Mouse (Mus musculus) lung, embryonic 15.5 days (tissue): Measurements from ENCODE around the gene Susd1. TPM values are rescaled to one million over a fixed set of nuclear protein-coding genes. Genes with fewer than 3 reads are reported as not detected.

ENCODE experiments used
- ATAC-seq: fragments of 200-750 bp; cut with Nextera tagmentation; 2 replicates; pipeline ENCODE4 v1.8.0; 2017; ENCODE audit warnings: moderate number of reproducible peaks, borderline replicate concordance; ENCODE audit not compliant: low FRiP score, low TSS enrichment; ENCODE audit errors: extremely low read depth
- H3K27ac ChIP-seq: fragments of 300-500 bp; sonication (generic); 2 replicates; pipeline ENCODE4 v1.5.1; 2015; ENCODE audit warnings: moderate library complexity, mild to moderate bottlenecking, inconsistent platforms
- H3K27me3 ChIP-seq: fragments of 300-500 bp; sonication (generic); 2 replicates; pipeline ENCODE4 v1.6.1; 2015; ENCODE audit warnings: inconsistent platforms
- H3K36me3 ChIP-seq: fragments of 300-500 bp; sonication (generic); 2 replicates; pipeline ENCODE4 v1.6.1; 2015; ENCODE audit warnings: inconsistent platforms
- H3K4me1 ChIP-seq: fragments of 300-500 bp; sonication (generic); 2 replicates; pipeline ENCODE4 v1.6.1; 2015; ENCODE audit warnings: inconsistent platforms
- H3K4me2 ChIP-seq: fragments of 300-500 bp; sonication (generic); 2 replicates; pipeline ENCODE4 v1.6.1; 2015; ENCODE audit warnings: inconsistent platforms, mild to moderate bottlenecking, moderate library complexity
- H3K4me3 ChIP-seq: fragments of 300-500 bp; sonication (generic); 2 replicates; pipeline ENCODE4 v1.5.1; 2015; ENCODE audit warnings: mild to moderate bottlenecking, inconsistent platforms
- H3K9ac ChIP-seq: fragments of 300-500 bp; sonication (generic); 2 replicates; pipeline ENCODE4 v1.6.1; 2015; ENCODE audit warnings: inconsistent platforms
- H3K9me3 ChIP-seq: fragments of 300-500 bp; sonication (generic); 2 replicates; pipeline ENCODE4 v1.6.1; 2016; ENCODE audit warnings: inconsistent platforms
- WGBS: fragments of 180-500 bp; shearing (Covaris S2); methylation state at CpG from one replicate; pipeline ENCODE4 v1.1.7; 2015; 5-methylcytosine and 5-hydroxymethylcytosine counted together
- polyA plus RNA-seq: library from polyadenylated mRNA; unstranded; fragments of >200 nt; fragmentation: Nextera tagmentation; extraction: Ambion mirVana; gene quantifications from 2 replicates; pipeline ENCODE4 v1.2.1, GENCODE M21; 2015

The Susd1 gene
- polyA plus RNA-seq, 1 experiment from 2014 or later: 8.0 TPM

DNA sequence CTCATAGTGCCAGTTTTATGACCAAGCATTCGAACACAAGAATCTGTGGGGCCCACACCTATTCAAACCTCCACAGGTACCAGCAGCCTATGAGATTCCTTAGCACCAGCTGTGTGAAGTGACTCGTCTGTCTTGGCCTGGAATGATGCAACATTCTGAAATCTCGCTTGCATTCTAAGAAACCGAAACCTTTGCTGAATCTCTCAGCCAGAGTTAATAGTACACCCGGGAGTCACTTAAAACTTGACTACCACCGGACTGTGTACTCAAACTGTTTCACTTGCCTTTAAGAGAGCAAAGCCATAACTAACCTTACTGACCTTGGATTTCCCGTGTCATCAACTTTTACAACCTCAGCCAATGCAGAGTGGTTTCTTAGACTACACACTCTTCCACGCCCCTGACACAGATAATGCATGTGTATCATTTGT, 14.1 kb upstream of the Susd1 start:
- no peak overlapping the region for H3K4me2 ChIP-seq
- no peak overlapping the region for H3K27ac ChIP-seq
- H3K36me3 ChIP-seq: no peaks in the 10 kb centered on the region
- H3K4me3 ChIP-seq: no peak overlapping the region
- 62% methylated on average over 8 of the region's 8 CpGs for WGBS
- no peak overlapping the region for H3K9ac ChIP-seq
- no peak for ATAC-seq
- peaks cover 1% of the 10 kb centered on the region; the same call in 1 of the 2 replicates for H3K4me1 ChIP-seq
- no peaks in the 10 kb centered on the region for H3K9me3 ChIP-seq
- H3K27me3 ChIP-seq: no peaks in the 10 kb centered on the region

DNA sequence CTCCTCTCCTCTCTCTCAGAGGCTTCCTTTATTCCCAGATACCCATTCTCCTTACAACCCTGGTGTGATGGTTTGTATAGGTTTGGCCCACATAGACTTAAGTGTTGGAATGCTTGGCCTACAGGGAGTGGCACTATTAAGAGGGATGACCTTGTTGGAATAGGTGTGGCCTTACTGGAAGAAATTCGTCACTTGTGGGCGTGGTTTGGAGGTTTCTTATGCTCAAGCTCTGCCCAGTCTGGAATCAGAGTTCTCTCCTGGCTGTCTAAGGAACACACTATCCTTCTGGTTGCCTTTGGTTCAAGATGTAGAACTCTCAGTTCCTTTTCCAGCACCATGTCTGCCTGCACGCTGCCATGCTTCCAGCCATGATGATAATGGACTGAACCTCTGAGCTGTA, 12.5 kb upstream of the Susd1 start:
- no peak overlapping the region for H3K4me2 ChIP-seq
- no peak overlapping the region for H3K4me3 ChIP-seq
- no peaks in the 10 kb centered on the region for H3K27me3 ChIP-seq
- H3K4me1 ChIP-seq: no peaks in the 10 kb centered on the region; the same call in 1 of the 2 replicates
- ATAC-seq: peak; percentile 6; the same call in 1 of the 2 replicates
- H3K9ac ChIP-seq: no peak overlapping the region
- WGBS: 75% methylated on average over 3 of the region's 3 CpGs
- H3K9me3 ChIP-seq: no peaks in the 10 kb centered on the region
- peak overlapping the region; percentile 42 for H3K27ac ChIP-seq
- H3K36me3 ChIP-seq: no peaks in the 10 kb centered on the region

DNA sequence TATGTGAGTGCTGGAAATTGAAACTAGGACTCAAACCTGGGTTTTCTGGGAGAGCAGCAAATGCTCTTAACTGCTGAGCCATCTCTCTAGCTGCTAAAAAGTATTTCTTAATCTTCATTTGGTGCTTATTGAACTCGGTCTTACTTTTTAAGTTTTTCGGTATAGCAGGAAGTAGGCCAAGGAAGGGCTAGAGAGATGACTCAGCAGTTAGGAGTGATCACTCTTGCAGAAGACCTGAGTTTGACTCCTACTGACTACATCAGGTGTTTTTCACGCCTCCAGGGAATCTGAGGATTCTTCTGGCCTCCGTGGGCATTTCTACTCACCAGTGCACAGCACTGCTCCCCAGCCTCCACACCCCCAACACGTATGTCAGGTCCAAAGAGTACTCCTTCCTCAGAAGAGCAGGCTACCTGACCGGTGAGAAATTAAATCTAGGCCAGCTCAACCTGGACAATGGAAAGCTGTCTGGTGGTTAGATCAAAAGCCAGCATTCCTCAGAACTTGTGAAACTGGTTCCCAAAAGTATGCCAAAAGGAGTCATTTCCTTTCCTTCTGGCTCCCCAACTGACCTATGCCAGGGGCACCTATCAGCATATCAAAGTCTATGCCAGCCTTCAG, 11.9 kb upstream of the Susd1 start:
- Histone ChIP-seq H3K4me3 (no peak overlapping the region), H3K27ac (peak overlapping the region; percentile 42; the same call in 1 of the 2 replicates), H3K36me3 (no peaks in the 10 kb centered on the region), H3K9ac (no peak overlapping the region), H3K9me3 (no peaks in the 10 kb centered on the region), H3K4me1 (peaks cover 3% of the 10 kb centered on the region; the same call in 1 of the 2 replicates), H3K27me3 (no peaks in the 10 kb centered on the region), H3K4me2 (no peak overlapping the region)
- ATAC-seq: 0 out of 2 replicates have a peak, but pooled peaks have one; percentile 39
- 61% methylated on average over 6 of the region's 6 CpGs for WGBS

DNA sequence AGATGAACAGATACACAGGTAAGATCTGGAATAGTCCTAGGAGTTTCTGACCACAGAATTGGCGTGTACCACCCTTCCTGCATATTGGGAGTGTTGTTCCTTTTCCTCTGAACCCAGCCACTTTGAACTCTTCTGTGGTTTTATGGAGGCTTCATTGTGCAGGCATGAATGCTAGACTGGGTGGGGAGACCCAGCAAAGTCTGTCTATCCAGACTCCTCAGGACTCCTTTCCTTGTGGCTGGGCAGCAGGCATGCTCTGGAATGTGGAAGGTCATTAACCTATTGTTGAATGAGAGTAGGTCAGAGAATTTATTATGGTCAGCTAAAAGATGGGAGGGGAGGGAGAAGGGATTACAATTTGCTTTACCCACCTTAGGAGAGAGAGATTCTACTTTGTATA, 8.9 kb upstream of the Susd1 start:
- Histone ChIP-seq H3K27me3 (no peaks in the 10 kb centered on the region), H3K9ac (no peak overlapping the region), H3K9me3 (no peaks in the 10 kb centered on the region), H3K4me1 (peaks cover 3% of the 10 kb centered on the region; the same call in 1 of the 2 replicates), H3K36me3 (no peaks in the 10 kb centered on the region), H3K27ac (no peak overlapping the region), H3K4me2 (no peak overlapping the region), H3K4me3 (no peak overlapping the region)
- ATAC-seq: no peak
- WGBS: 87% methylated on average over 1 of the region's 1 CpGs

DNA sequence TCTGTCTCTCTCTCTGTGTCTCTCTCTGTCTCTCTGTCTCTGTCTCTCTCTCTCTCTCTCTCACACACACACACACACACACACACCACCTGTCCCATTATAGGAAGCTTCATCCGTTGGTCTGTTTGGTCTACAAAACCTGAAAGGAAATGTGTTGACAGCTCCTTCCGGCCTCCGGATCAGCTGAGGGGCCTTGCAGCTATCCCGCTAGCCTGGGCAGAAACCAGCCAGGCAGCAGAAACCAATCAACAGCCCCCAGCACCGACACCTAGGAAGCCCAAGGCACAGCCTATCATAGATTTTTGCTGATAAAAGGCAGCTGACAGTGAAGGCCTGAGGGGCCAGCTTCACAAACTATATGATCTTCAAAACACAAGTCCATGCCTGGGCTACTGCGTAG, 7.1 kb upstream of the Susd1 start:
- 34% methylated on average over 6 of the region's 6 CpGs for WGBS

DNA sequence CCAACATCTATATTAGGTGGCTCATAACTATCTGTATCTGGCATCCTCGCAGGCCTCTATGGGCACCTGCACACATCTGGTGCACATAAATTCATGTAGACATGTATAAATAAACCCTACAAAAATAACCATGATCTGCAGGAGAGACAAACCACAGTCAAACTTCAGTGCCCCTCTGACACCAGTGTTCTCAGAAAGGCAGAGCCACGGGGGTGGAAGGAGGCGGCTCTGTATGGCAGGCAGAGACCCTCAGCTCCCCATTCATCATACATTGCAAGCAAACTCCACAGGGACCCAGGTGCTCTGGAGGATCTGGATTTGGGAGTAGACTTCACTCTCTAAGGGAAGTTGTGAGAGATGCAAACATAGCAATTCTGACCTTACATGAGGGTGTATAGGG, 6.6 kb upstream of the Susd1 start:
- H3K4me1 ChIP-seq: peaks cover 3% of the 10 kb centered on the region; the same call in 1 of the 2 replicates
- no peaks in the 10 kb centered on the region for H3K9me3 ChIP-seq
- no peaks in the 10 kb centered on the region for H3K36me3 ChIP-seq
- no peak overlapping the region for H3K4me2 ChIP-seq
- no peak overlapping the region for H3K4me3 ChIP-seq
- H3K9ac ChIP-seq: no peak overlapping the region
- no peaks in the 10 kb centered on the region for H3K27me3 ChIP-seq
- ATAC-seq: no peak
- H3K27ac ChIP-seq: no peak overlapping the region
- 60% methylated on average over 3 of the region's 3 CpGs for WGBS

More for the DNA sequence above, 7.1 kb upstream of the Susd1 start:
- no peaks in the 10 kb centered on the region for H3K27me3 ChIP-seq
- H3K36me3 ChIP-seq: no peaks in the 10 kb centered on the region
- no peak for ATAC-seq
- H3K4me1 ChIP-seq: peaks cover 3% of the 10 kb centered on the region; the same call in 1 of the 2 replicates
- no peak overlapping the region for H3K9ac ChIP-seq
- no peak overlapping the region for H3K4me2 ChIP-seq
- no peaks in the 10 kb centered on the region for H3K9me3 ChIP-seq
- no peak overlapping the region for H3K27ac ChIP-seq
- no peak overlapping the region for H3K4me3 ChIP-seq

DNA sequence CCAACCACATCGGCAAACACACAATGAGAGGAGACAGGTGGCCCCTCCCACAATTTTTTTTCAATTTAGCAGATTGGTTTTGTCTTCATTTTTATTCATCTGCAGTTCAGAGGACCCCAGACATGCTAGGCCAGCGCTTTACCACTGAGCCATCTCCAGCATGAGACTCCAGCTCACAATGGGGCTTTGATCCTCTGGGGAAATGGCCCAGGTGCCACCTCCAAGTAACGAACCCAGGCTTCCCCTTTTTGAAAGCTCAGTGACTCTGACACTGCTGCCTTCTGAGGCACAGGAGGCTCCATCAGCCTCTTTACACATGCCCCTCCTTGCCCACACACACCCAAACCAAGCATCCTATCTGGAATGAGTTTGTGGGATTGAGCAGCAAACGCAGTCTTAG, 5.7 kb upstream of the Susd1 start:
- Histone ChIP-seq H3K4me1 (peaks cover 5% of the 10 kb centered on the region), H3K9me3 (no peaks in the 10 kb centered on the region), H3K36me3 (no peaks in the 10 kb centered on the region), H3K4me2 (no peak overlapping the region), H3K27ac (no peak overlapping the region), H3K9ac (no peak overlapping the region), H3K4me3 (no peak overlapping the region), H3K27me3 (no peaks in the 10 kb centered on the region)
- WGBS: 73% methylated on average over 4 of the region's 4 CpGs
- no peak for ATAC-seq

DNA sequence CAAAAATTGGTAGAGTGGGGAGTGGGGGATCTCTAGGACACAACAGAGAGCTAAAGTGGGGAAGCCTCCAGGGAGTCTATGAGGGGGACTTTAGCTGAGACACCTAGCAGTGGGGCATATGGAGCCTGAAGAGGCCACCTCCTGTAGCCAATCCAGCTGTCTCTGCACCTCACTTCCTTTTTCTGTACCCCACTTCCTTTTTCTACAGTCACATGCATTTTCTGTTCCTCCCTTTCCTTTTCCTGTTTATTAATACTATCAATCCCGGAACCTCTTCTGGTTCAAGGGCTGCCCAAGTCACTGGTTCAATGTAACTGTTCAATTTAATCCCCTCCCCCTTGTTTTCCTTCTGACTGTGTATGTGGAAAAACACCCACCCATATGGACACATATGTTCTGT, 2.8 kb upstream of the Susd1 start:
- H3K4me1 ChIP-seq: peaks cover 21% of the 10 kb centered on the region
- no peak overlapping the region for H3K9ac ChIP-seq
- H3K9me3 ChIP-seq: no peaks in the 10 kb centered on the region
- H3K36me3 ChIP-seq: no peaks in the 10 kb centered on the region
- H3K4me3 ChIP-seq: no peak overlapping the region
- ATAC-seq: no peak
- WGBS: 67% methylated on average over 1 of the region's 1 CpGs
- H3K27ac ChIP-seq: no peak overlapping the region
- no peak overlapping the region for H3K4me2 ChIP-seq
- H3K27me3 ChIP-seq: no peaks in the 10 kb centered on the region

DNA sequence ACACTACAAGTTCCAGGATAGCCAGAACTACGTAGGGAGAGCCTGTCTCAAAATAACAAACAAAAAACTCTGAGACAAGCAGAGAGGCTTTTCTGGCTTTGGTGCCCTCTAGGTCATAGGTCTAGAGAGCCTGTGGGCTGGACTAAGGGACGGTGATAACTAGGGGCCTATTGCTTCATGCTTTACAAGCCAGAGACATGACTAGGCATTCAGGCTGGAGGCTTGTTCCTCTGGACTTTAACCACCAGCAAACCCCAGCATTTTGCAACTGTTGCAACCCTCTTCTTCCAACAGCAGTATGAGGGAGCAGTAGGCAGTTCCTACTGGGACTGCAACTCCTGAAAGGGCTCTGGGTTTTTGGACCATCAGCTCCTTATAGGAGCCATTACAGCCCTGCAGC, 1.5 kb upstream of the Susd1 start:
- WGBS: 62% methylated on average over 2 of the region's 2 CpGs
- no peaks in the 10 kb centered on the region for H3K27me3 ChIP-seq
- no peaks in the 10 kb centered on the region for H3K9me3 ChIP-seq
- no peak overlapping the region for H3K27ac ChIP-seq
- no peak overlapping the region for H3K9ac ChIP-seq
- peaks cover 17% of the 10 kb centered on the region for H3K4me1 ChIP-seq
- no peak overlapping the region for H3K4me2 ChIP-seq
- H3K36me3 ChIP-seq: no peaks in the 10 kb centered on the region
- no peak overlapping the region for H3K4me3 ChIP-seq
- ATAC-seq: no peak

DNA sequence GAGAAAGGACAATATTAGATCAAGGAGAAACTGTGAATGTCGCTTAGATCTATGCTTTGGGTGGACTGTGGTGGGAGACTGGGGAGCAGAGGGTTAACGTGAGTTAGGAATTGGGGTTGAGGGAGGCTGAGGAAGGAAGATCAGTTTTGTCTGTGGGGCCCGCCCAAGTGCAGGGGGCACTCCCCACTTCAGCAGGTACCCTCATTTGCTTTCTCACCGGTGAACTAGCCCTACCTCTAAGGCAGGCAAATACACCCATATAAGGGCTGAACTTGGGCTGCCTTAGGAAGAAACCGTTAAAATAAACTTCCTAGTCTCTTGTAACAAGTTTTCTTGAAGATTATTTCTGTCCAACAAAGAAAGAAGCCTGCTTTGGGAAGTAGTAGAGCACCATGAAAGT, 608 bp upstream of the Susd1 start:
- no peak for ATAC-seq
- Histone ChIP-seq H3K36me3 (no peaks in the 10 kb centered on the region), H3K4me1 (peaks cover 22% of the 10 kb centered on the region), H3K27ac (no peak overlapping the region), H3K4me3 (peak overlapping the region; percentile 72; the same call in 1 of the 2 replicates), H3K9ac (no peak overlapping the region), H3K4me2 (peak overlapping the region; percentile 99), H3K9me3 (no peaks in the 10 kb centered on the region), H3K27me3 (no peaks in the 10 kb centered on the region)
- WGBS: 25% methylated on average over 5 of the region's 5 CpGs

DNA sequence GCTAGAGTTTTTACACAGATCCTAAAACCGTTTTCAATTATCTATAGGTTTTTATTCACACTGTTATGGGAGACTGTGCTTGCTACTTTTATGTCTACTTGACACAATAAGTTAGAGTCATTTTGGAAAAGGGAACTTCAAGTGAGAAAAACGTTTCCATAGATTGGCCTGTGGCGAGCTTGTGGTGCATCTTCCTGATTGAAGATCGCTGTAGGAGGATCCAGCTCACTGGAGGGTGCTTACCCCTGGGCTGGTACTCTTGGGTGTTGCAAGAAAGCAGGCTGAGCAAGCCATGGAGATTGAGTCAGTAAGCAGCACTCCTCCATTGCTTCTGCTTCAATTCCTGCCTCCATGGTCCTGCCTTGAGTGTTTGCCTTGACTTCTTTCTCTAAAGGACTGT, 2.5 kb downstream of the Susd1 start:
- H3K27ac ChIP-seq: no peak overlapping the region
- H3K9me3 ChIP-seq: no peaks in the 10 kb centered on the region
- H3K4me3 ChIP-seq: no peak overlapping the region
- no peaks in the 10 kb centered on the region for H3K27me3 ChIP-seq
- no peak overlapping the region for H3K4me2 ChIP-seq
- no peak for ATAC-seq
- H3K36me3 ChIP-seq: no peaks in the 10 kb centered on the region
- peaks cover 24% of the 10 kb centered on the region for H3K4me1 ChIP-seq
- no peak overlapping the region for H3K9ac ChIP-seq
- 90% methylated on average over 4 of the region's 4 CpGs for WGBS

DNA sequence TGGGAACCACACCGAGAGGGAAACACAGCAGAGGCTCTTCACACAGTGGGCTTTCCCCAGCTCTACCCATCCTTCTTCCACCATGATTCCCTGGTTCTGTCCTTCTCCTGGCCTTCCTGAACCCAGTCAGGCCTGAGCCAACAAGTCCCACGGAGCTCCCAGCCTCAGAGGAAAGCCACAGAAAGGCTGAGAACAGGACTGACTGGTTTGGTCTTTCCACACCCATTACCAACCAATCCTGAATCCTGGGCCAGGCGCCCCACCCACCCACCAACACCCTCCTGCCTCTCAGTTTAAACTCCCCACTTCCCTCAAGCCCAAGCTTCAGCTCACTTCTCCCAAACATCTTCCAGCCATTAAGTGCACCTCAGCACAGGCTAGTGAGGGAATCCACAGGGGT, 4.4 kb downstream of the Susd1 start:
- Histone ChIP-seq H3K27ac (peak overlapping the region; percentile 60), H3K36me3 (no peaks in the 10 kb centered on the region), H3K4me3 (no peak overlapping the region), H3K4me1 (peaks cover 21% of the 10 kb centered on the region), H3K27me3 (no peaks in the 10 kb centered on the region), H3K4me2 (no peak overlapping the region), H3K9ac (no peak overlapping the region), H3K9me3 (no peaks in the 10 kb centered on the region)
- 57% methylated on average over 3 of the region's 3 CpGs for WGBS
- peak; percentile 47; the same call in 1 of the 2 replicates for ATAC-seq
